Mouse (Mus musculus) liver, adult 2 months (tissue): ENCODE measurements around the gene Vmn2r73. TPM values are rescaled to one million over a fixed set of nuclear protein-coding genes. Genes with fewer than 3 reads are reported as not detected.
A peak's percentile ranks its signal among the peaks of the same experiment; 100 is the strongest.
"Not testable (repeated sequence)": the region's sequence is repeated elsewhere in the genome, so short reads cannot be mapped to it uniquely, and the experiment has no call there.

ENCODE experiments used
- DNase-seq: peaks from one replicate; pipeline ENCODE4 v3.0.0-alpha.2; 2011; ENCODE audit warnings: low read depth, low spot score; ENCODE audit errors: extremely low read depth
- H3K27ac ChIP-seq: fragments of 200-500 bp; replicated peaks from 2 replicates; pipeline ENCODE4 v1.5.1; 2012; ENCODE audit warnings: low read depth, mild to moderate bottlenecking, control low read depth, inconsistent platforms, low read length; ENCODE audit not compliant: insufficient read depth
- H3K27me3 ChIP-seq: fragments of 200-500 bp; 2 replicates; pipeline ENCODE4 v1.6.1; 2012; ENCODE audit warnings: mild to moderate bottlenecking, moderate library complexity, low read length, inconsistent platforms; ENCODE audit not compliant: control insufficient read depth, insufficient read depth
- H3K36me3 ChIP-seq: fragments of 200-500 bp; 2 replicates; pipeline ENCODE4 v1.6.1; 2012; ENCODE audit warnings: low read length, inconsistent platforms; ENCODE audit not compliant: control insufficient read depth, insufficient read depth
- H3K4me1 ChIP-seq: fragments of 200-500 bp; 2 replicates; pipeline ENCODE4 v1.6.1; 2011; ENCODE audit warnings: low read length; ENCODE audit not compliant: control insufficient read depth, insufficient read depth
- H3K4me3 ChIP-seq: fragments of 200-500 bp; 2 replicates; pipeline ENCODE4 v1.5.1; 2011; ENCODE audit warnings: low read depth, mild to moderate bottlenecking, control low read depth, low read length, moderate library complexity; ENCODE audit not compliant: insufficient read depth
- H3K79me2 ChIP-seq: fragments of 200-500 bp; 2 replicates; pipeline ENCODE4 v1.6.1; 2012; ENCODE audit warnings: inconsistent platforms, mild to moderate bottlenecking, low read length, moderate library complexity; ENCODE audit not compliant: control insufficient read depth, insufficient read depth
- H3K9ac ChIP-seq: fragments of 200-500 bp; 2 replicates; pipeline ENCODE4 v1.6.1; 2012; ENCODE audit warnings: low read depth, mild to moderate bottlenecking, control low read depth, inconsistent platforms, low read length
- CTCF ChIP-seq: fragments of 200-500 bp; IDR thresholded peaks from 2 replicates; pipeline ENCODE4 v1.5.1; 2011; ENCODE audit warnings: low read depth, low read length, control low read depth
- POLR2A ChIP-seq: fragments of 200-500 bp; IDR thresholded peaks from 2 replicates; pipeline ENCODE4 v1.6.1; 2011; ENCODE audit warnings: low read length, control low read depth; ENCODE audit not compliant: insufficient read depth; ENCODE audit errors: extremely low read depth
- WGBS: fragments of 180-500 bp; shearing (Covaris S2); methylation state at CpG from one replicate; pipeline ENCODE4 v1.1.7; 2018; 5-methylcytosine and 5-hydroxymethylcytosine counted together
- polyA plus RNA-seq: library from polyadenylated mRNA; depleted of rRNA; stranded (reverse); fragments of >200 nt; gene quantifications from 2 replicates; pipeline ENCODE4 v1.2.3, GENCODE M21; 2012; rRNA removed
- total RNA-seq: library from RNA; depleted of rRNA; stranded (reverse); fragments of >200 nt; gene quantifications from 2 replicates; pipeline ENCODE4 v1.2.3, GENCODE M21; 2014; rRNA removed

The Vmn2r73 gene
- not detected in 2 replicates for total RNA-seq
- polyA plus RNA-seq = not detected in 2 replicates

DNA sequence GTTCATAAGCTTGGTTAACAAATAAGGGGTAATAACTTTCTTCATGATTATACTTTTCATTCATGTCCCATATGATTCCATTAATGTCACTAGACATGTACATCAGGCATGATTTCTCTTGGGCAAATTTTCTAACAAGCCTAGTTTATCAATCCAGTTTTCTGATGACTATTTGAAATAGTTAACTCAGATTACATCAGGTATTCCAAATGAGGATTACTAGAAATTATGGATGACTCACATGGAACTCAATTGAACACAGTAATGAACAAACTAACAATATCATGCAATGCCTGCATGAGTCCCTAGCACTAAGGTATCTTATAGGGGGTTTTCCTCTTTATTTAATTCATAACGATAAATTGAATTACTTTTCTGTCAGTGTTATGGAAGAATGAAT lies at the start of gene Vmn2r73:
TSS of gene Vmn2r73 (minus strand) at position 101 of the 400 bp plus-strand sequence.
- DNase-seq = no peak

DNA sequence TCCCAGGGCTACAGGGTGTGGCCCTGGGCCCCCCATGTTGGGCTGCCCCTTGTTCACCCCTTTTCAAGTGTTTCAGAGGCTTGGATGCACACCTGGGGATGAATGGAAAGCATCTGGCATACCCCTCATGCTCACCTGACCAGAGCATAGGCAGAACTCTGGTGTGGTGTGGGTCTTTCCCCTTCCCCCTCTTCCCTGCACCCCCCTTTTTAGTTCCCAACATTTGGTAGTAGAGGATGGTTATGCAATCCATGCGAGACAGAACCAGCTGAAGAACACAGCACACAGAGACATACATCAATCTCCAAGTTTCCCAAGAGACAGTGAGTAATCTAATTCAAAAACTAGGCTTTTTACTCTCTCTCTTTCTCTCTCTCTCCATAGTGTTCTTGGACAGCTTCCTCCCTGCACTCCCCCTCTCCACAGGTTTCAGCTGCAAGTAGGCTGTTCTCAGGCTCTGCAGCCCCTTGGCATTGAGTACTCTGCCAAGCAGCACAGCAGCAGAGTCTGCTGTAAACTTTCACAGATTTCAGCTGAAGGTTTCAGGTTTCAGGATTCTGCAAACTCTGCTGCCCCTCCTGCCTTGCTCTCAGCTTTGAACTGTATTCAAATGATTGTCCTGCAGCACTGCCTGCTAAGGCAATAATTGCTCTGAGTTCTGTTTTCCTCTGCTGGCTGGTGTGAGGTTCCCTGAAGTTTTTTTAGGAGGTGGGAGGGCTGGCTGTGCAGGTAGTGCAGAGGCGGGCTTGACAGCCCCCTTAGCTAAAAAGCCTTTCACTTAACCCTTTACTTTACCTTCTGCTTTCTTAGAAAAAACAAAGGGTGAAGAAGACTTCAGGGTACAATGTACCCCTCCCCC lies 35.7 kb downstream of the Vmn2r73 start:
- DNase-seq = no peak
- H3K36me3 ChIP-seq = no peaks in the 10 kb centered on the region
- 7% methylated on average over 2 of the region's 2 CpGs for WGBS

More for the DNA sequence above, at the start of gene Vmn2r73:
- Histone ChIP-seq H3K4me3 (no peak within 1 kb of the TSS), H3K27me3 (no peaks in the 10 kb centered on the region), H3K4me1 (no peaks in the 10 kb centered on the region), H3K27ac (no peak within 1 kb of the TSS), H3K79me2 (no peaks in the 10 kb centered on the region), H3K36me3 (no peaks in the 10 kb centered on the region), H3K9ac (no peak within 1 kb of the TSS)
- TF ChIP-seq CTCF = no peak
- no peak for TF ChIP-seq POLR2A
- WGBS = 63% methylated on average over 1 of the region's 1 CpGs

DNA sequence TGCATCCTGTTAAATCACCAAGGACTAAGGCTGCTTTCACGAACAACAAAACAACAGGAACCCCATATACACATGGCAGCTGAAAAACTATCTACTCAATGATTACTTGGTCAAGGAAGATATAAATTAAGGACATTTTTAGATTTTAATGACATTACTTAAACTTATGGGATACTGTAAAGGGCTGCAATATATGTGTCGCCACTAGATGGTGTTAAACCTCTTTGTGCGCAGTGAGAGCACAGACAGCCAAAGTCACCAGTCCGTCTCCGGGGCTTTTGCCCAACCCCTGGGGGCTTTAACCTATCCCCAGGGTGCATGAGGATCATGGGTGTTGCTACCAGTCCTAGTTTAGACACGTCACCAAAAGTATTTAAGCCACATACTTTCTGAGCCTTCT lies 58.0 kb downstream of the Vmn2r73 start:
- 15% methylated on average over 6 of the region's 6 CpGs for WGBS
- not testable (repeated sequence) for H3K4me1 ChIP-seq, H3K79me2 ChIP-seq, H3K27me3 ChIP-seq, H3K4me3 ChIP-seq, H3K36me3 ChIP-seq, H3K27ac ChIP-seq, H3K9ac ChIP-seq
- DNase-seq = peak; percentile 5
- 0 out of 2 replicates have a peak, but pooled peaks have one; percentile 5 for TF ChIP-seq CTCF

More for the DNA sequence above, 35.7 kb downstream of the Vmn2r73 start:
- H3K4me3 ChIP-seq = no peak overlapping the region
- no peak overlapping the region for H3K9ac ChIP-seq
- H3K79me2 ChIP-seq = no peaks in the 10 kb centered on the region
- no peaks in the 10 kb centered on the region for H3K27me3 ChIP-seq
- TF ChIP-seq CTCF = no peak
- TF ChIP-seq POLR2A = no peak
- H3K27ac ChIP-seq = no peak overlapping the region
- no peaks in the 10 kb centered on the region for H3K4me1 ChIP-seq

Other genes starting within 250 kb of the Vmn2r73 start
- gene Vmn2r72, start 121.2 kb downstream of the Vmn2r73 start, total RNA-seq = not detected in 2 replicates
- gene Vmn2r72, start 121.2 kb downstream of the Vmn2r73 start, polyA plus RNA-seq = not detected in 2 replicates
- gene Vmn2r74, start 85.4 kb upstream of the Vmn2r73 start, total RNA-seq = not detected in 2 replicates
- gene Vmn2r74, start 85.4 kb upstream of the Vmn2r73 start, polyA plus RNA-seq = not detected in 2 replicates